Mouse (Mus musculus) C2C12 (cell line): ENCODE measurements around the gene Mzf1. TPM values are rescaled to one million over a fixed set of nuclear protein-coding genes. Genes with fewer than 3 reads are reported as not detected.
A peak's percentile ranks its signal among the peaks of the same experiment; 100 is the strongest.

Experiments
- H3K27me3 ChIP-seq: one replicate; pipeline ENCODE4 v1.6.1; 2011; ENCODE audit not compliant: control insufficient read depth, insufficient read depth, insufficient read length
- H3K36me3 ChIP-seq: one replicate; pipeline ENCODE4 v1.6.1; 2011; ENCODE audit not compliant: control insufficient read depth, insufficient read depth
- H3K4me3 ChIP-seq: one replicate; pipeline ENCODE4 v1.5.1; 2011; ENCODE audit warnings: mild to moderate bottlenecking, control low read depth; ENCODE audit not compliant: poor library complexity, insufficient read depth, severe bottlenecking
- H3K79me2 ChIP-seq: one replicate; pipeline ENCODE4 v1.6.1; 2011; ENCODE audit not compliant: control insufficient read depth, insufficient read depth
- H3K79me3 ChIP-seq: one replicate; pipeline ENCODE4 v1.6.1; 2011; ENCODE audit warnings: low read depth, control low read depth
- H3ac ChIP-seq: one replicate; pipeline ENCODE3; 2011; ENCODE audit warnings: low read depth; ENCODE audit not compliant: control insufficient read depth, insufficient read length
- CEBPB ChIP-seq: IDR thresholded peaks from one replicate; pipeline ENCODE4 v1.6.1; 2011; ENCODE audit warnings: low read depth, mild to moderate bottlenecking, control low read depth, moderate library complexity
- CTCF ChIP-seq: IDR thresholded peaks from one replicate; pipeline ENCODE4 v1.5.1; 2011; ENCODE audit not compliant: control insufficient read depth, insufficient read depth, insufficient read length
- FOSL1 ChIP-seq: IDR thresholded peaks from one replicate; pipeline ENCODE4 v1.8.0; 2011; ENCODE audit warnings: mild to moderate bottlenecking, low read length; ENCODE audit not compliant: poor library complexity, insufficient read depth, severe bottlenecking
- MAX ChIP-seq: IDR thresholded peaks from one replicate; pipeline ENCODE4 v1.6.1; 2011; ENCODE audit warnings: mild to moderate bottlenecking, control low read depth
- MYOD1 ChIP-seq: IDR thresholded peaks from one replicate; pipeline ENCODE4 v1.6.1; 2011; ENCODE audit warnings: low read depth; ENCODE audit not compliant: control insufficient read depth, insufficient read length
- MYOG ChIP-seq: IDR thresholded peaks from one replicate; pipeline ENCODE4 v1.6.1; 2011; ENCODE audit not compliant: control insufficient read depth, insufficient read length; ENCODE audit errors: extremely low read depth
- USF1 ChIP-seq: IDR thresholded peaks from one replicate; pipeline ENCODE4 v1.6.1; 2011; ENCODE audit warnings: low read depth, mild to moderate bottlenecking, control low read depth, moderate library complexity
- polyA plus RNA-seq: library from polyadenylated mRNA; unstranded; fragments of >200 nt; fragmentation: generic; extraction: Trizol; gene quantifications from one replicate; pipeline ENCODE4 v1.2.1, GENCODE M21; 2012; ENCODE audit warnings: missing spikeins

The Mzf1 gene
- polyA plus RNA-seq, 1 experiment, result 0.59 TPM

DNA sequence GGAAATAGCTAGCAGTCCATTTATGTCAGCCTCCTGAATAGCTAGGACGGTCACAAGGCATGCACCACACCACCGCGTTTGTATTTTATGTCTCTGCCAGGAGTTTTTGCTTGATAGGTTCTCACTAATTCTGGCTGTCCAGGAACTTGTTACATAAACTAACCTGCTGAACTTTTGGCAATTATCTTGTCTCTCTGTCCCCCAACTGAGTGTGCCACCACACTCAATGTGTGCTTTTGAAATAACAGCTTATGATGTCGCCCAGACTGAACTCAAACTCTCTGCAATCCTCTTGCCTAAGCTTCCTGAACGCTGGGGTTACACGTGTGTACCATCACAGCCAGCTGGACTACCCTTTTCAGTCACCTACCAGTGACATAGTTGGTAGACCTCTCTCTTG, 12.1 kb downstream of the Mzf1 start:
- peaks cover 11% of the 10 kb centered on the region for H3K79me2 ChIP-seq
- no peak overlapping the region for H3ac ChIP-seq
- H3K36me3 ChIP-seq, result no peaks in the 10 kb centered on the region
- H3K4me3 ChIP-seq, result no peak overlapping the region
- no peaks in the 10 kb centered on the region for H3K27me3 ChIP-seq
- TF ChIP-seq MYOG, result no peak
- no peak for TF ChIP-seq MYOD1
- TF ChIP-seq USF1, result no peak
- no peak for TF ChIP-seq MAX
- TF ChIP-seq FOSL1, result no peak
- TF ChIP-seq CEBPB, result no peak
- TF ChIP-seq CTCF, result no peak
- no peaks in the 10 kb centered on the region for H3K79me3 ChIP-seq

- Histone ChIP-seq H3ac (no peak overlapping the region), H3K79me2 (peaks cover 23% of the 10 kb centered on the region), H3K79me3 (peaks cover 12% of the 10 kb centered on the region), H3K27me3 (no peaks in the 10 kb centered on the region), H3K4me3 (no peak overlapping the region), H3K36me3 (peaks cover 3% of the 10 kb centered on the region)
- TF ChIP-seq CTCF, result no peak
Measured at GRCm38 (mm10) chr7:13041256-13041655, 13.3 kb downstream of the Mzf1 start.

- no peak for TF ChIP-seq CTCF
- TF ChIP-seq MYOG, result no peak
- no peak for TF ChIP-seq FOSL1
- no peak for TF ChIP-seq USF1
- TF ChIP-seq CEBPB, result no peak
- no peak for TF ChIP-seq MAX
- no peak for TF ChIP-seq MYOD1
Measured at GRCm38 (mm10) chr7:13039181-13039580, 15.4 kb downstream of the Mzf1 start.

DNA sequence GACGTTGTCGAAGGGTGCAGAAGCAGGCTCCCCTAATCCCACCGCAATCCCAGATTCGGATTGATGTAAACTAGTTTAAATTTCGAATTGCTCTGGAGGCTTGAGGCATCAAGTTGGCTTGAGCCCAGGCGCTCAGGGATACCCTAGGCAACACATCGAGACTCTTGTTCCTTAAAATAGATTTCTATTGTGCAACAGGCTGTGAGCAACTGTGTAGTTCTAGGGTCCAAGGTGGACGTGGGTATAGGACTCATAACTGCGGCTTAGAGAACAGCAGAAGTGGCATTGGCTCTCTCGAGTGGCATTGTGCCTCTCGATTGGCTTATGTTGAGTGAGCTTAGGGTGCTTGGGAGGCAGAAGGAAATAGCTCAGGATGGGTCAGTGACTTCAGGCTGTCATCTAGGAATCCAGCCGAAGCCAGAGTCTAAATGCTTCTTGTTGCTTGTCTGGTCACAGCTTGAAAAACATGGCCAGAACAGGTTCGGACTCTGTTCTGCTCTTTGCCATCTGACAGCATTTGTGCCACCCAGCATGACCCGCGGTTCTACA, 15.9 kb downstream of the Mzf1 start:
- Histone ChIP-seq H3K4me3 (peak overlapping the region; percentile 74), H3K27me3 (no peaks in the 10 kb centered on the region), H3K79me3 (peaks cover 18% of the 10 kb centered on the region), H3K79me2 (peaks cover 32% of the 10 kb centered on the region), H3K36me3 (peaks cover 16% of the 10 kb centered on the region), H3ac (peak overlapping the region; percentile 98)
- TF ChIP-seq MAX (no peak), CTCF (no peak), FOSL1 (no peak), USF1 (no peak), CEBPB (peak; percentile 56), MYOD1 (no peak), MYOG (no peak)

More at GRCm38 (mm10) chr7:13039181-13039580, 15.4 kb downstream of the Mzf1 start:
- peaks cover 18% of the 10 kb centered on the region for H3K79me3 ChIP-seq
- peaks cover 12% of the 10 kb centered on the region for H3K36me3 ChIP-seq
- peaks cover 32% of the 10 kb centered on the region for H3K79me2 ChIP-seq
- no peaks in the 10 kb centered on the region for H3K27me3 ChIP-seq
- peak overlapping the region; percentile 74 for H3K4me3 ChIP-seq
- H3ac ChIP-seq, result peak overlapping the region; percentile 98

- H3K79me3 ChIP-seq, result peaks cover 18% of the 10 kb centered on the region
- H3K27me3 ChIP-seq, result no peaks in the 10 kb centered on the region
- peaks cover 32% of the 10 kb centered on the region for H3K79me2 ChIP-seq
- TF ChIP-seq FOSL1 (no peak), MYOG (no peak), CTCF (no peak), CEBPB (no peak), MYOD1 (no peak), USF1 (no peak), MAX (no peak)
- H3K4me3 ChIP-seq, result peak within 1 kb of the TSS; percentile 74
- peaks cover 21% of the 10 kb centered on the region for H3K36me3 ChIP-seq
- H3ac ChIP-seq, result peak within 1 kb of the TSS; percentile 98
Measured at GRCm38 (mm10) chr7:13037901-13038555, 16.5 kb downstream of the Mzf1 start, which contains the start of gene Ube2m. Gene Ube2m, minus strand, starts transcription at chr7:13038275.

DNA sequence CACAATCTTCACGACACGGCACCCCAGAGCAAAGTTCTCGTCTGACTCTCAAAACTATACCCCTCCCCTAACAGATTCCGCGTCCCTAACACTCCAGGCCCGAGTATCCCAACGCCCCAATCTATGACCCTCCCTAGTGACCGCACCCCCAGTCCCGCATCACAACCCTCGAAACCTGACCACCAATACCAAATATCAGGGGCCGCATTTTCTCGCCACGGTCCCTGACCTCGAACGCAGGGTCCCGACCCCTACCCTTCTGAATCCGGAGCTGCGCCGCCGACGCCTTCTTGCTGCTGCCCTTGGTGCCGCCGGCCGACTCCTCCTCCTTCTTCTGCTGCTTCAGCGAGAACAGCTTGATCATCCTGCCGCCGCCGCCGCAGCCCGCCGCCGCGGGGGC, 17.2 kb downstream of the Mzf1 start:
- Histone ChIP-seq H3ac (peak overlapping the region; percentile 98), H3K27me3 (no peaks in the 10 kb centered on the region), H3K36me3 (peaks cover 28% of the 10 kb centered on the region), H3K79me3 (peaks cover 18% of the 10 kb centered on the region), H3K79me2 (peaks cover 32% of the 10 kb centered on the region), H3K4me3 (peak overlapping the region; percentile 74)
- TF ChIP-seq CTCF, result no peak
